Mouse (Mus musculus) olfactory bulb, adult 2 months (tissue): ENCODE data around the gene Txndc12.

Experiments
- CTCF ChIP-seq: fragments of 200-500 bp; IDR thresholded peaks from 2 replicates; pipeline ENCODE4 v1.5.1; 2012; ENCODE audit warnings: low read depth, mild to moderate bottlenecking, low read length, moderate library complexity; ENCODE audit not compliant: insufficient read depth
- POLR2A ChIP-seq: fragments of 200-500 bp; IDR thresholded peaks from 2 replicates; pipeline ENCODE4 v1.6.1; 2012; ENCODE audit warnings: mild to moderate bottlenecking, low read depth, low read length, moderate library complexity; ENCODE audit not compliant: insufficient read depth

- TF ChIP-seq CTCF (no peak), POLR2A (no peak)
Measured at GRCm38 (mm10) chr4:108826096-108826495, 8.3 kb upstream of the Txndc12 start.
